Mouse (Mus musculus): ENCODE measurements around the gene Gm20388.

The Gm20388 gene

GRCm38 (mm10) chr8:123700399-123701070 is 3789.9 kb downstream of the Gm20388 start:
- no peak for DNase-seq (ENCODE audit: low spot score in 2 of 2)

GRCm38 (mm10) chr8:123701952-123702587 is 3791.4 kb downstream of the Gm20388 start:
- no peak for DNase-seq (ENCODE audit: low spot score in 2 of 2)

GRCm38 (mm10) chr8:123705376-123705775 is 3794.7 kb downstream of the Gm20388 start:
- no peak for DNase-seq (ENCODE audit: low spot score in 2 of 2)

GRCm38 (mm10) chr8:123707137-123707536 is 3796.5 kb downstream of the Gm20388 start:
- peak; percentile 48 to 63 for DNase-seq (ENCODE audit: low spot score in 2 of 2)

- DNase-seq (ENCODE audit: low spot score in 2 of 2), result no peak
These were observed 3798.1 kb downstream of the Gm20388 start for GRCm38 (mm10) chr8:123708729-123709128.

- no peak for DNase-seq (ENCODE audit: low spot score in 2 of 2)
These were observed 3799.7 kb downstream of the Gm20388 start for GRCm38 (mm10) chr8:123710335-123710734.

GRCm38 (mm10) chr8:123714451-123714850 is 3803.8 kb downstream of the Gm20388 start:
- DNase-seq (ENCODE audit: low spot score in 2 of 2), result no peak

GRCm38 (mm10) chr8:123715916-123716592 is 3805.4 kb downstream of the Gm20388 start:
- no peak for DNase-seq (ENCODE audit: low spot score in 2 of 2)

- no peak for DNase-seq (ENCODE audit: low spot score in 2 of 2)
These were observed 3806.5 kb downstream of the Gm20388 start for GRCm38 (mm10) chr8:123717104-123717503.

- DNase-seq (ENCODE audit: low spot score in 2 of 2), result no peak
These were observed 3807.2 kb downstream of the Gm20388 start for GRCm38 (mm10) chr8:123717516-123718490.

- DNase-seq (ENCODE audit: low spot score in 2 of 2), result no peak
These were observed 3808.1 kb downstream of the Gm20388 start for GRCm38 (mm10) chr8:123718752-123719151.

GRCm38 (mm10) chr8:123719280-123719679 is 3808.6 kb downstream of the Gm20388 start:
- DNase-seq (ENCODE audit: low spot score in 2 of 2), result no peak

GRCm38 (mm10) chr8:123719811-123720210 is 3809.2 kb downstream of the Gm20388 start:
- DNase-seq (ENCODE audit: low spot score in 2 of 2), result no peak

- DNase-seq (ENCODE audit: low spot score in 2 of 2), result peak; percentile 59 to 60
These were observed 3809.9 kb downstream of the Gm20388 start for GRCm38 (mm10) chr8:123720471-123721001.

GRCm38 (mm10) chr8:123722245-123722644 is 3811.6 kb downstream of the Gm20388 start:
- DNase-seq (ENCODE audit: low spot score in 2 of 2), result no peak

- peak; percentile 65 to 73 for DNase-seq (ENCODE audit: low spot score in 2 of 2)
These were observed 3814.1 kb downstream of the Gm20388 start for GRCm38 (mm10) chr8:123724752-123725151.

- DNase-seq (ENCODE audit: low spot score in 2 of 2), result no peak
These were observed 3814.6 kb downstream of the Gm20388 start for GRCm38 (mm10) chr8:123725261-123725660.

GRCm38 (mm10) chr8:123726759-123727158 is 3816.1 kb downstream of the Gm20388 start:
- DNase-seq (ENCODE audit: low spot score in 2 of 2), result no peak

- DNase-seq (ENCODE audit: low spot score in 2 of 2), result peak; percentile 68 to 82
These were observed 3818.6 kb downstream of the Gm20388 start for GRCm38 (mm10) chr8:123729055-123729785.

- DNase-seq (ENCODE audit: low spot score in 2 of 2), result no peak
These were observed 3819.3 kb downstream of the Gm20388 start for GRCm38 (mm10) chr8:123729786-123730411.

All from right cerebral cortex, postnatal 36 days (tissue).